Mouse (Mus musculus): Measurements from ENCODE around the gene Ces1e.
"Not testable (repeated sequence)": the region's sequence is repeated elsewhere in the genome, so short reads cannot be mapped to it uniquely, and the experiment has no call there.

Gene Ces1e

GRCm38 (mm10) chr8:93229446-93229845 lies at the start of gene Ces1e:
Gene Ces1e, minus strand, starts transcription at chr8:93229619.
- no peak for DNase-seq (ENCODE audit: low spot score in 2 of 2)

- no peak for DNase-seq (ENCODE audit: low spot score in 2 of 2)
Observed at GRCm38 (mm10) chr8:93278176-93278805, 48.9 kb upstream of the Ces1e start.

GRCm38 (mm10) chr8:93274609-93275008 lies 45.2 kb upstream of the Ces1e start:
- DNase-seq (ENCODE audit: low spot score in 2 of 2) = no peak

- peak in 1 of 2 experiments; percentile 8 for DNase-seq (ENCODE audit: low spot score in 2 of 2)
Observed at GRCm38 (mm10) chr8:93273321-93273720, 43.9 kb upstream of the Ces1e start.

- no peak for DNase-seq (ENCODE audit: low spot score in 2 of 2)
Observed at GRCm38 (mm10) chr8:93272686-93273085, 43.3 kb upstream of the Ces1e start.

- no peak for DNase-seq (ENCODE audit: low spot score in 2 of 2)
Observed at GRCm38 (mm10) chr8:93261436-93261835, 32.0 kb upstream of the Ces1e start.

GRCm38 (mm10) chr8:93252400-93252925 lies 23.0 kb upstream of the Ces1e start:
- DNase-seq (ENCODE audit: low spot score in 2 of 2) = no peak

- no peak for DNase-seq (ENCODE audit: low spot score in 2 of 2)
Observed at GRCm38 (mm10) chr8:93246057-93246456, 16.6 kb upstream of the Ces1e start.

- DNase-seq (ENCODE audit: low spot score in 2 of 2) = no peak
Observed at GRCm38 (mm10) chr8:93239884-93240283, 10.5 kb upstream of the Ces1e start.

- DNase-seq (ENCODE audit: low spot score in 2 of 2) = no peak
Observed at GRCm38 (mm10) chr8:93235681-93236080, 6.3 kb upstream of the Ces1e start.

- no peak for DNase-seq (ENCODE audit: low spot score in 2 of 2)
Observed at GRCm38 (mm10) chr8:93234706-93235105, 5.3 kb upstream of the Ces1e start.

- DNase-seq (ENCODE audit: low spot score in 2 of 2) = no peak
Observed at GRCm38 (mm10) chr8:93234068-93234467, 4.6 kb upstream of the Ces1e start.

GRCm38 (mm10) chr8:93228673-93229370 lies 597 bp downstream of the Ces1e start:
- no peak for DNase-seq (ENCODE audit: low spot score in 2 of 2)

- DNase-seq (ENCODE audit: low spot score in 2 of 2) = not testable (repeated sequence)
Observed at GRCm38 (mm10) chr8:93226471-93226870, 2.9 kb downstream of the Ces1e start.

GRCm38 (mm10) chr8:93221896-93222295 lies 7.5 kb downstream of the Ces1e start:
- no peak for DNase-seq (ENCODE audit: low spot score in 2 of 2)

- DNase-seq (ENCODE audit: low spot score in 2 of 2) = no peak
Observed at GRCm38 (mm10) chr8:93217867-93218266, 11.6 kb downstream of the Ces1e start.

GRCm38 (mm10) chr8:93217375-93217774 lies 12.0 kb downstream of the Ces1e start:
- DNase-seq (ENCODE audit: low spot score in 2 of 2) = no peak

- DNase-seq (ENCODE audit: low spot score in 2 of 2) = no peak
Observed at GRCm38 (mm10) chr8:93211091-93211490, 18.3 kb downstream of the Ces1e start.

GRCm38 (mm10) chr8:93199146-93199545 lies 30.3 kb downstream of the Ces1e start:
- DNase-seq (ENCODE audit: low spot score in 2 of 2) = not testable (repeated sequence)

- no peak for DNase-seq (ENCODE audit: low spot score in 2 of 2)
Observed at GRCm38 (mm10) chr8:93197685-93198525, 31.5 kb downstream of the Ces1e start, which contains the start of gene Ces1d. Gene Ces1d, minus strand, starts transcription at chr8:93197838.

GRCm38 (mm10) chr8:93196436-93196835 lies 33.0 kb downstream of the Ces1e start:
- no peak for DNase-seq (ENCODE audit: low spot score in 2 of 2)

GRCm38 (mm10) chr8:93180581-93181129 lies 48.8 kb downstream of the Ces1e start:
- no peak for DNase-seq (ENCODE audit: low spot score in 2 of 2)

Measured in frontal cortex, postnatal 25 days (tissue).